Mouse (Mus musculus) erythroblast, adult 5-6 weeks (primary cell): ENCODE measurements around the gene Krtap1-4. TPM values are rescaled to one million over a fixed set of nuclear protein-coding genes. Genes with fewer than 3 reads are reported as not detected.
A peak's percentile ranks its signal among the peaks of the same experiment; 100 is the strongest.
"Not testable (repeated sequence)": the region's sequence is repeated elsewhere in the genome, so short reads cannot be mapped to it uniquely, and the experiment has no call there.

Experiments
- ATAC-seq: replicated peaks from 2 replicates; pipeline ENCODE4 v1.8.0; 2016; ENCODE audit warnings: moderate number of reproducible peaks, mild to moderate bottlenecking, moderate TSS enrichment, inconsistent platforms; ENCODE audit not compliant: poor library complexity, low FRiP score, severe bottlenecking
- total RNA-seq, 2 experiments: library from RNA; stranded (forward) in 1 of 2; stranded (reverse) in 1 of 2; fragments of 150-400 nt in 1 of 2; fragments of 200-764, 138-1000 nt in 1 of 2; gene quantifications; 2 replicates each; pipeline versions ENCODE4 v1.2.3 to v1.2.4; 2015 to 2017; ENCODE audit warnings: low replicate concordance in 2 of 2

The Krtap1-4 gene
- not detected in 2 replicates for total RNA-seq (2015; ENCODE audit: low replicate concordance)
- total RNA-seq (2017; ENCODE audit: low replicate concordance), result not detected in 2 replicates

DNA sequence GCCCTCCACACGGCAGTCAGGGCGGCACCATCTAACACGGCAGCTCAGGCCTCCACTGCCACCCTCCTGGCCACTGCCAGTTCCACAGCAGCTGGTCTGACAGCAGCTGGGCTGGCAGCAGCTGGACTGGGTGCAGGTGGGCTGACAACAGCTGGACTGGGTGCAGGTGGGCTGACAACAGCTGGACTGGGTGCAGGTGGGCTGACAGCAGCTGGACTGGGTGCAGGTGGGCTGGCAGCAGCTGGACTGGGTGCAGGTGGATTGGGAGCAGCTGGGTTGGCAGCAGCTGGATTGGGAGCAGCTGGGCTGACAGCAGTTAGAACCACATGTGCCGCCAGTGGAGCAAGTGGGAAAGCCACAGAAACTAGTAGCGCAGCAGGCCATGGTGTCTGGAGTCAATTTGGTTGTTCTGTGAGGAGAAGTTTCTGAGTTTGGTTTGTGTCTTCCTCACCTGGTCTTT lies at the start of gene Krtap1-4:
Gene Krtap1-4 (minus strand): TSS at position 410 of the 460 bp plus-strand sequence.
- ATAC-seq, result no peak

DNA sequence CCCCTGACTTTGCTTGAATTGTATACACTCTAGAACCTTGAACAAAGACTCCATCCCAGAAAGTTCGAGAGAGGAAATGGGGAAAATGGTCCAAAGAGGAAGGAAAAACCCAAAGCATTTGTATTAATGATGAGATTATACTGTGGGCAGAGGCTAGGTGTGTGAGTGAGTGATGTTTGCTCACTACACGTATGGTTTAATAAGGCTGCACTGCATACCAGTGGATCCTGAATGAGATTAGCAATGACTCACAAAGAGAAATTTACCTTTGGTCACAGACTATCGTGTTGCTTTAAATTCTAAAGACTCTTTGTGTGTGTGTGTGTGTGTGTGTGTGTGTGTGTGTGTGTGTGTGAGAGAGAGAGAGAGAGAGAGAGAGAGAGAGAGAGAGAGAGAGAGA lies 47.4 kb upstream of the Krtap1-4 start:
- ATAC-seq, result no peak

DNA sequence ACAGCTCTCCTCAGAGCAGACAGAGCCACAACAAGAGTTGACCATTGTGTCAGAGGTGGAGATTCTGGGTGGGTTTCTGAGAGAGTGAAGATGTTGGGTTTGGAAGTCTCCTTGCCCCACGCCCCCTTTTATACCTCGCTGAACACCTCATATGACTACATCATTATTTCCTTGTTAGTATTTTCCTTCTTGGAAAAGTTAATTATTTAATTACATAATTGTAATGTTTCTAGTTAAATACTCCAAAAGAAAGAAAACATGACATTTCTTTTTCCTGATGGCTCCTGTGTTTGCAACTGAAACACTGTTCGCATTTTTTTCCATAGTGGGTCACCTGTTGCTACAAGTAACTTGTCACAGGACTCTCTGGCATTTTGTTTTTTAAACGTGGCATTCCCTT lies 44.7 kb upstream of the Krtap1-4 start, which contains the start of gene Krtap4-1:
Gene Krtap4-1 (minus strand): TSS at position 101 of the 400 bp plus-strand sequence.
- ATAC-seq, result no peak

GRCm38 (mm10) chr11:99620335-99620734 lies 36.9 kb upstream of the Krtap1-4 start, which contains the start of gene Gm11562:
Gene Gm11562 (minus strand): TSS chr11:99620435.
- no peak for ATAC-seq

DNA sequence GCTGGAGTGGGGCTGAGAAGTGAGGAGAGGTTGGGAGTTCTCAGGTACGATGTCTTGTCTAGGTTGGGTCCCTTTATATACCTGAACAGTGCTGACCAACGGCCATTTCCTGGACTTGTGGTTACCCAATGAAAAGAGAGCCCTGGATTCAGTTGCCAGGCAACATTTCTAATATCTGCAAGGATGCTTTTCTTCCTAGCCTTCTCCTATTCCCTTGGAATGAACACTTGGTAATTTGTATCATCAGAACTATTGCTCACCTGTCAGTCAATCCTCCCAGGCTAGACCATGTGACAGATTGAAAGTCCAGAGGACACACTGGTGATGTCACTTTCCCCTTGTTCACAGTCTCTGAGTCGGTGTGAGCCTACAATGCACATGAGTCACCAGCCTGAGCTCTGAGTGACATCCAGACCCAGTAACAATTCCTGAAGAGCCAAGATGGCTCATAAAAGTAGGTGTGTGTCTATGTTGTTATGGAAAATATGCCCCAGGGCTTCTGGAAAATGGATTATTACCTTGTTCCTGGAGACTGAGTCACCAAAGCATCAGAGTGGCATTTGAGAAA lies 31.4 kb upstream of the Krtap1-4 start, which contains the start of gene Krtap2-4:
Gene Krtap2-4 (minus strand): TSS at position 51 of the 568 bp plus-strand sequence.
- ATAC-seq, result no peak

- ATAC-seq, result not testable (repeated sequence)
These were observed 26.6 kb upstream of the Krtap1-4 start, which contains the start of gene Gm11937 for GRCm38 (mm10) chr11:99610089-99610488. Gene Gm11937 (minus strand): TSS chr11:99610189.

DNA sequence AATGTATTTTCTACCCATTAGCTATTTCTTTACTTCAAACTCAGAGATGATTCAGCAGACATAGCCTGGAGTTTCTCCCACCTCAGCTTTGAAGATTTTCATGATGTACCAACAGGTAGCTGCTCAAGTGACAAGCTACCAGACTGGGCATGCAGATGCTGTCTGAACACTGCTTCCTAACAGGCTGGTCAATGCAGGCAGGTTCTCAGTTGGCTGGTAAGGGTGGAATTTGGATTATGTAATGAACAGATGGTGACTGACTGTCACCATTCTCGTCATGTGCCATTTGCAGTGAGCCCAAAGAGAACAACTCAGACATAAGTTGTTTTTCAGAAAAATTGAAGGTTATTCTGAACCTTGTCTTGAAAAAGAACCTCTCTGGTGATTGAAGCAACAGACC lies 25.7 kb upstream of the Krtap1-4 start:
- no peak for ATAC-seq

- not testable (repeated sequence) for ATAC-seq
These were observed 19.8 kb upstream of the Krtap1-4 start, which contains the start of gene Gm11938 for GRCm38 (mm10) chr11:99603208-99603607. Gene Gm11938 (minus strand): TSS chr11:99603308.

GRCm38 (mm10) chr11:99597742-99598141 lies 14.3 kb upstream of the Krtap1-4 start, which contains the start of gene Krtap9-3:
Gene Krtap9-3 (minus strand): TSS chr11:99598105.
- ATAC-seq, result not testable (repeated sequence)

GRCm38 (mm10) chr11:99590981-99591380 lies 7.5 kb upstream of the Krtap1-4 start, which contains the start of gene Krtap1-3:
Gene Krtap1-3 (minus strand): TSS chr11:99591339.
- ATAC-seq, result no peak

GRCm38 (mm10) chr11:99585096-99585495 lies 1.6 kb upstream of the Krtap1-4 start:
- ATAC-seq, result no peak

DNA sequence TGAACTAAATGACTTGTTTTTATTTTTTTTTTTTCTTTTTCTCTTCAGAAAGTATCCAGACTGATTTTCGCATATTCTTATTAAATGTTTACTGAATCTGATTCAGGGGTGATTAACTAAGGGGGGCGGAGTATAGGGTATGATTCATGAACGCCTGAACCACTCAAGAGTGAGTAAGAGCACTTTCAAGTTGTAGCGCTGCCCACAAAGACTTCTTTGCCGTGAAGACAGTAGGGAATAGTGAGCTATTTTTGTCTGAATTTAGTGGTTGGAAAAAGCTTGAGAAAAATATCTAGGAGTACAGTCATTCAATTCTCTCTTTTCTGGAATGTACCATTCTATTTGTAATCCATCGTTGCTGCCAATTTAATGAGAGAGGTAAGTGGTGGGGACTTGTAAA lies 1.9 kb downstream of the Krtap1-4 start:
- no peak for ATAC-seq

DNA sequence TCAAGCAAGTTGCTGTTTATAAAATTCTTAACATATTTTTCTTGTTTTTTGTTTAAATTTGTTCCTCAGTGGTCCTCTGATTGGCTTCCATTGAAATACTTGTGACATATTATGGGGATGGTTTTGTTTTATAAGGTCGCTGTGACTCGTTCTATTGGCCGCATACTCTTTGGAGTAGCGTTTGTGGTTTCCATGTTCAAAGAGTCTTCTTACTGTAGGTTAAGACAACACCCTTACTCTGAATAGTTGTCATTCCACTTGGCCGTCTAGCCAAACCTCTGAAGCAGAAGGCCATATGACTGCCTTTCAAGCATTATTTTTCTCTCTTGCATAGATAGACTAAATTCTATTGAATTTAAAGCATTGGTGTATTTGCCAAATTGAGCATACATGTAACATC lies 2.4 kb downstream of the Krtap1-4 start:
- ATAC-seq, result no peak

- ATAC-seq, result no peak
These were observed 2.8 kb downstream of the Krtap1-4 start, which contains the start of gene Krtap1-5 for GRCm38 (mm10) chr11:99580636-99581035. Gene Krtap1-5 (minus strand): TSS chr11:99581016.

DNA sequence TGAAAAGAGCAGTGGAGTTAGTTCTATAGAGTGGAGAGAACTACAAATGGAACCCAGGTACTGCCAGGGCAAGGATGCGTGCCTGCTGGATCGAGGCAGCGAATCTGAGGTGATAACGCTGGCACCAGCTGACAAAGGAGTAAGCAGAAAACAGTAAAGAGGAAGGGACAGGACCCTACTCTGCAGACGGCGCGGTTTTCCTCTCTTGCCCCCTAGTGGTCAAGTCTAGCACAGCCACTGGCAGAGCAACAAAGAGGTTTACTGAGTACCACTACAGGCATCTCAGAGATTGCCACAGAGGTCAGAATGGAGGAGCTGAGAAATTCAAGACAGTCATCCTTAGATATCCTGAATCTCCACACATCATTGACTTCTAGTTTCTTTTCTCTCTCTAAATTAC lies 9.3 kb downstream of the Krtap1-4 start:
- ATAC-seq, result peak; percentile 70

DNA sequence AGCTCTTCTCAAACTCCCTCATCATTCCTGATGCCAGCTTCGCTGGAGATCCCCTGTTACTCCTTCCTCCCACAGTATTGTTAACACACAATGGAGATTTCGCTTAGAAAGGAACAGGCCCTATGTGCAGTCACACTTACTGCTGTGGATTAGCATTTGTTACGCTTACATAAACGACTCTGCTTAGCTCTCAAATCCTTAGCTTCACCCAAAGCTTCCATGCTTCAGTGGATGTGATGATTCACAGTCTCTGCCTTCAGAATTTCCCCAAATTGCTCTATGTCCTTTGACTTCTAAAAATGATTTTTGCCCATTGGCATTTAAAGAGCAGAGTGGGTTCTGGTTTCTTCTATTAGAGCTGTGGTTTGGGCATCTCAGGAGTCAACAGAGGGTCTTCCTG lies 10.3 kb downstream of the Krtap1-4 start:
- ATAC-seq, result no peak

- no peak for ATAC-seq
These were observed 16.9 kb downstream of the Krtap1-4 start, which contains the start of gene Krtap3-1 for GRCm38 (mm10) chr11:99566530-99566929. Gene Krtap3-1 (minus strand): TSS chr11:99566630.

GRCm38 (mm10) chr11:99562580-99562979 lies 20.9 kb downstream of the Krtap1-4 start:
- no peak for ATAC-seq

GRCm38 (mm10) chr11:99559366-99559765 lies 24.1 kb downstream of the Krtap1-4 start, which contains the start of gene Gm11939:
Gene Gm11939 (minus strand): TSS chr11:99559466.
- no peak for ATAC-seq

GRCm38 (mm10) chr11:99557976-99558745 lies 25.3 kb downstream of the Krtap1-4 start:
- ATAC-seq, result no peak
